In genomic region chrX:143580458-143580959, GRCm38 (mm10) we compare ENCODE assay signal across 16 mouse cellular contexts.
"Had no signal": no experiment of that assay in that cellular context is flagged by ENCODE, and none has a peak within 500 bp of the region (broad histone marks: within the 10 kb centered on the region; RNA-seq: fewer than 3 reads in every experiment).

No protein-coding gene starts in this region.

- H3K27ac ChIP-seq: left cerebral cortex, adult 2 months; liver, embryonic 13.5 days; macrophage; midbrain, embryonic 12.5 days; midbrain, embryonic 15.5 days; neural tube, embryonic 12.5 days; neural tube, embryonic 15.5 days; stomach, postnatal 0 days had no signal

- ATAC-seq: midbrain, embryonic 15.5 days had no signal

- H3K4me1 ChIP-seq: liver, embryonic 13.5 days; midbrain, embryonic 12.5 days; midbrain, embryonic 15.5 days; neural tube, embryonic 12.5 days; neural tube, embryonic 15.5 days had no signal

- H3K9ac ChIP-seq: liver, embryonic 13.5 days; midbrain, embryonic 12.5 days; midbrain, embryonic 15.5 days; neural tube, embryonic 12.5 days; neural tube, embryonic 15.5 days had no signal

- H3K4me2 ChIP-seq: liver, embryonic 13.5 days; midbrain, embryonic 12.5 days; midbrain, embryonic 15.5 days; neural tube, embryonic 12.5 days; neural tube, embryonic 15.5 days had no signal

- H3K9me3 ChIP-seq: liver, embryonic 13.5 days; midbrain, embryonic 12.5 days; midbrain, embryonic 15.5 days; neural tube, embryonic 12.5 days; neural tube, embryonic 15.5 days had no signal

- H3K27me3 ChIP-seq: liver, embryonic 13.5 days; midbrain, embryonic 15.5 days; neural tube, embryonic 12.5 days; neural tube, embryonic 15.5 days had no signal

- DNase-seq: kidney, postnatal 25 days; layer of hippocampus, postnatal 36 days; liver, embryonic 13.5 days; lung, adult 2 months; right cerebral cortex, adult 18-20 months; right cerebral cortex, postnatal 14 days; right cerebral cortex, postnatal 4 days; thymus, adult 18-20 months; thymus, postnatal 36 days had no signal

- H3K4me3 ChIP-seq: left cerebral cortex, adult 2 months; liver, embryonic 13.5 days; midbrain, embryonic 12.5 days; midbrain, embryonic 15.5 days; neural tube, embryonic 12.5 days; neural tube, embryonic 15.5 days had no signal

- H3K36me3 ChIP-seq: liver, embryonic 13.5 days; midbrain, embryonic 12.5 days; midbrain, embryonic 15.5 days; neural tube, embryonic 12.5 days; neural tube, embryonic 15.5 days had no signal
